ENCODE assay signal across 9 mouse cellular contexts in the genomic region with DNA sequence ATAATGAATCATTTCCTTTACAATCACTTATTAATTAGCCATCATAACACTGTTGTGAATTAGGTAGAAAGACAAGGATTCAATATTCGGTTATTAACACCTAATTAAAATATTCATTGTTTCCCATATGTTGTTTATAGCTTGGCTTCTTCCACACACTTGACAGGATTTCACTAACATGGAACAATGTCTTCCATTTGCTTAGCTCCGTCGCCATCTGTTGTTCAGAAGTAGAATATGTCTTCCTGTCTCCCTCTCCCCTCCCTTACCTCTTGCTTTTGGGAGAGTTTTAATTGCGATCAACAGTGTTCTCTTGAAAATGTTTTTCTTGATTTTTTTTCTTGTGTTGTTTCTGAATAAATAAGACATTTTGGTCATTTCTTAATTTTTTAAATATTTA. TPM values are rescaled to one million over a fixed set of nuclear protein-coding genes. Genes with fewer than 3 reads are reported as not detected.
DNase-seq lines count a peak whose midpoint lies in the region; ATAC-seq and TF ChIP-seq lines count a peak whose summit lies in the region.
"Had no signal": no experiment of that assay in that cellular context is flagged by ENCODE, and none has a peak within 500 bp of the region (broad histone marks: within the 10 kb centered on the region; RNA-seq: fewer than 3 reads in every experiment).

No protein-coding gene starts in this region.

- CTCF ChIA-PET in Patski (lab: Charles Lee): interaction anchor here (1.2 to 2.9 kb wide), 8 partner anchors 10 to 153 kb away, joined by 3 to 19 read pairs (median 3); no protein-coding TSS in a partner anchor

- H3K27me3 ChIP-seq in E14TG2a.4 (ENCODE audit: insufficient read depth, low read length) (no peaks in the 10 kb centered on the region), Patski (no peaks in the 10 kb centered on the region)
- H3K27me3 ChIP-seq in hindbrain, embryonic 15.5 days: 0 out of 2 replicates have a peak, but pooled peaks cover 3% of the 10 kb centered on the region
- no peaks in the 10 kb centered on the region for H3K27me3 ChIP-seq in intestine, embryonic 15.5 days (replicated peaks)

- H3K36me3 ChIP-seq in E14TG2a.4 (ENCODE audit: insufficient read depth, low read length): no peaks in the 10 kb centered on the region
- no peaks in the 10 kb centered on the region for H3K36me3 ChIP-seq in hindbrain, embryonic 15.5 days
- no peaks in the 10 kb centered on the region for H3K36me3 ChIP-seq in intestine, embryonic 15.5 days

- no peak overlapping the region for H3K27ac ChIP-seq in hindbrain, embryonic 15.5 days (replicated peaks)
- no peak overlapping the region for H3K27ac ChIP-seq in intestine, embryonic 15.5 days

- H3K9ac ChIP-seq in hindbrain, embryonic 15.5 days: no peak overlapping the region
- no peak overlapping the region for H3K9ac ChIP-seq in intestine, embryonic 15.5 days

- POLR2A ChIA-PET in Patski (lab: Charles Lee): interaction anchor here (0.6 kb wide), 1 partner anchor 153 kb away, joined by 3 read pairs; no protein-coding TSS in a partner anchor

- in situ Hi-C loops in Patski (cut with MboI; ENCODE audit: low pct_unique_long_range_greater_than_20kb): loop anchor here (5.0 kb wide), 1 partner anchor 813 kb away; no protein-coding TSS in a partner anchor

- TF ChIP-seq CTCF in E14TG2a.4 (conservative IDR thresholded peaks at IDR 0.05; ENCODE audit: low read length): peak; percentile 34
- peak; percentile 75 for TF ChIP-seq CTCF in Patski (IDR thresholded peaks at IDR 0.05)

- H3K4me2 ChIP-seq in hindbrain, embryonic 15.5 days: no peak overlapping the region
- H3K4me2 ChIP-seq in intestine, embryonic 15.5 days (replicated peaks): no peak overlapping the region

- DNase-seq in layer of hippocampus, adult 11-12 months (ENCODE audit: low spot score): peak; percentile 37
- DNase-seq in layer of hippocampus, postnatal 10 days (ENCODE audit: low spot score in 2 of 2): no peak
- DNase-seq in Patski (ENCODE audit: low read depth, low spot score): no peak
- peak; percentile 40 for DNase-seq in naive thymus-derived CD4-positive, alpha-beta T cell, adult 2 months (ENCODE audit: low read depth)
- DNase-seq in ovary, postnatal 10 days (ENCODE audit: low spot score): no peak

- peak; percentile 57 for ATAC-seq in Patski
- peak; percentile 57; the same call in 1 of the 2 replicates for ATAC-seq in hindbrain, embryonic 15.5 days (ENCODE audit: low FRiP score, low read depth)
- no peak for ATAC-seq in intestine, embryonic 15.5 days

- peaks cover 14% of the 10 kb centered on the region for H3K4me1 ChIP-seq in E14TG2a.4 (replicated peaks; ENCODE audit: low read depth, low read length)
- peaks cover 16% of the 10 kb centered on the region for H3K4me1 ChIP-seq in hindbrain, embryonic 15.5 days (replicated peaks)
- H3K4me1 ChIP-seq in intestine, embryonic 15.5 days (replicated peaks): no peaks in the 10 kb centered on the region; the same call in 1 of the 2 replicates

- 27% methylated on average over 4 of the region's 4 CpGs for WGBS in hindbrain, embryonic 15.5 days
- 23% methylated on average over 4 of the region's 4 CpGs for WGBS in intestine, embryonic 15.5 days

- H3K4me3 ChIP-seq in E14TG2a.4 (replicated peaks; ENCODE audit: low read length): no peak overlapping the region
- no peak overlapping the region for H3K4me3 ChIP-seq in hindbrain, embryonic 15.5 days
- H3K4me3 ChIP-seq in intestine, embryonic 15.5 days (replicated peaks): no peak overlapping the region
- H3K4me3 ChIP-seq: erythroblast, embryonic 14.5 days had no signal

- H3K9me3 ChIP-seq in E14TG2a.4 (ENCODE audit: low read length): no peaks in the 10 kb centered on the region
- H3K9me3 ChIP-seq in hindbrain, embryonic 15.5 days: no peaks in the 10 kb centered on the region
- no peaks in the 10 kb centered on the region for H3K9me3 ChIP-seq in intestine, embryonic 15.5 days

RNA-seq across cellular contexts. Expression of gene Ccdc93, which starts 30.6 kb away (rescaled TPM):
- total RNA-seq in layer of hippocampus, postnatal 10 days (2021): 10 to 100 TPM; 35.4 to 37.3 TPM
- 22.0 TPM for polyA plus RNA-seq in Patski (2021)
- 11.4 and 13.2 TPM in 2 replicates for polyA plus RNA-seq in hindbrain, embryonic 15.5 days (2015; fragmentation: Nextera tagmentation; extraction: Ambion mirVana)
- 11.2 and 11.6 TPM in 2 replicates for polyA plus RNA-seq in intestine, embryonic 15.5 days (2015; fragmentation: Nextera tagmentation; extraction: Ambion mirVana)

Comparison
In these comparisons a context has a peak if more than half of its experiments do, and no peak if none do; other contexts are left out.
1. DNase-seq: peak in layer of hippocampus, adult 11-12 months (single experiment) and naive thymus-derived CD4-positive, alpha-beta T cell, adult 2 months (single experiment); none in layer of hippocampus, postnatal 10 days (0 of 2), Patski (single experiment) and ovary, postnatal 10 days (single experiment).